Mouse (Mus musculus) central nervous system, embryonic 18 days (tissue): ENCODE measurements around the gene Baat. TPM values are rescaled to one million over a fixed set of nuclear protein-coding genes. Genes with fewer than 3 reads are reported as not detected.

Experiments
- polyA plus RNA-seq: library from polyadenylated mRNA; depleted of rRNA; stranded (reverse); fragments of >200 nt; gene quantifications from 2 replicates; pipeline ENCODE4 v1.2.3, GENCODE M21; 2012; rRNA removed

Gene Baat
- 0.09 and 0.12 TPM in 2 replicates for polyA plus RNA-seq

GRCm38 (mm10) chr4:49506386-49506785 is at the start of gene Baat:
TSS of gene Baat (minus strand) at chr4:49506557.

DNA sequence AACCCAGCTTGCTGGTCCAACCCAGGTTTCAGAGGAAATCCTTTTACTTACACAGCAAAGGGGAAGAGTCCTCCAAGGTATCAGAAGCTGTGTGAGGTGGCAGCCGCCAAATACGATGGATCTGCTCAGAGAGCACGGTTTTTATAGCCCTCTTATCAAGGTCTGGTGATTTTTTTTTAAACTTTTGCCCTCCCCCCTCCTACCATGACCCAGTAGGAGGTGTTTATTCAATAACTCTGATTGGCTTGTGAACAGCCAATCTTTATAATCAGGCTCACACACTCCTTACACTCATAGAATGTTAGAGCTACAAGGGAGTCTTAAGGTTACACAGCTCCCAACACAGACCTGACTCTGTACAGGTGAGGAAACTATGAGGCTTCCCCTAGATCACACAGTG is 43.0 kb upstream of the Baat start, which contains the start of gene Aldob:
Gene Aldob (minus strand): TSS at position 164 of the 400 bp plus-strand sequence.

DNA sequence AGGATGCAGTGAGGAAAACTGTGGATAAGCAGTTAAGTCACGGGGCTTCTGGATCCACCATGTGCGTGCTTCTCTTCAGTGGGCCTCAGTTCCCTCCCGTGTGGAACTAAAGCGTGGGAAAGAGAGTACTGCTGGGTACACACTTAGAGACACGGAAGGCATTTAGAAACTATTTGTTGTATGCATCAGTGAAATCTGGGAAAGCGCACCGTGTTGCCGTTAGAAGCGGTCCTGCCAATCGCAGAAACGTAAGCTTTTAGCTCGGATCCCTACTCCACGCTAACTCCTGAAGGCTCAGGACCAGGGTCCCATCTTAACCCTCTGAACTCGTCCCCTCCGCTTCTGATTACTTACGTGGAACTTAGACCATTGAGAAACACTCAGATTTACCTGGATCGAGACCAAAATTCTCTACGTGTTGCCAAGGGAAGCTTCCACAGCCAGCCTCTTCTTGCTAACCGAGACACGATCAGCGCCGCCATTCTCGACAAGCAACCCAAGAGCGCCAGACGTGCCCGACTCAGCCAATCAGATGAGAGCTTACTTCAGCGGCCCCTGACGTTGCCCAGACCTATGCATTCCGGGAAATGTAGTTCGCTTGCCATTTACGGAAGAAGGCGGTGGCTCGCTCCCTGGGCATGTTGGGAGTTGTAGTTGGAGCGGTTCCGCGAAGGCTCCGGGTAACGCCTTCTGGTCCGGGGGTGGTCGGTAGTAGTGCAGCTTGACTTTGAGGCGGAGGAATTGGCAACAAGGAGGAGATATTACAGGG is 14.4 kb upstream of the Baat start, which contains the start of the genes Mrpl50 and Zfp189:
Gene Mrpl50 (minus strand): TSS at position 522 of the 769 bp plus-strand sequence.
Gene Zfp189 (plus strand): TSS at position 605 of the 769 bp plus-strand sequence.

DNA sequence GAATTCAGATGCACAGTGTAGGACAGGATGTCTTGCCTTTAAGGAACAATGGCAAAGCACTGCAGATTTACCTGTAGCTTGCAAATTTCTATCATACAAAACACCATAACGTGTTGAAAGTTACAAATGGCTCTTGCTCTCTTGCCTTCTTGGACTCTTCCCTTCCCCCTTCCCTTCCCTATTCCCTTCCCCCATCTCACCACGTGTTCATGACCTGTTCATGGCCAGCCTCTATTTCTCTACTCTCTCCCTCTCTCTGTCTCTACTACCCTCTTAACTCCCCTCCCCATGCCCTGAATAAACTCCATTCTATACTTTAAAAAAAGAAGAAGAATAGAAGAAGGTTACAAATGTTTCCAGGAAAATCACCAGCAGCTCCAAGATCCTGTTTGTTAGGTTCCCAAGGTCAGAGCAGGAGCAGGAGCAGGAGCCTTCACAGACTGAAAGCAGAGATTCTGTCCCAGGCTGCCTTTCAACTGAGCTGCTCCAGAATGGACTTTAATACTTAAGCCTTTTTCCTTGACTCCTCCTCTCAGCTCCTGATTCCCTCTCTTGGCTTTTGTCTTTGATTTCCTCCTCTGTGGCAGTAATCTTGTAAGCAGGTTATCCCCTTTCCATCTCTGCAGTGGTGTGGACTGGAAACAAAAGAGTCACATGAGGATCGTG is 32.8 kb downstream of the Baat start, which contains the start of gene Acnat1:
Gene Acnat1 (minus strand): TSS at position 478 of the 666 bp plus-strand sequence.

Other genes starting within 250 kb of the Baat start
- 0.09 TPM in 1 of 2 replicates, not detected in the other for gene Acnat2, start 98.4 kb downstream of the Baat start, polyA plus RNA-seq
- gene Acnat1, start 32.6 kb downstream of the Baat start, polyA plus RNA-seq = 0.05 and 0.12 TPM in 2 replicates
- 26.1 and 27.6 TPM in 2 replicates for gene Mrpl50, start 14.5 kb upstream of the Baat start, polyA plus RNA-seq
- 6.7 and 6.9 TPM in 2 replicates for gene Zfp189, start 14.6 kb upstream of the Baat start, polyA plus RNA-seq
- 1.4 and 2.0 TPM in 2 replicates for gene Aldob, start 43.0 kb upstream of the Baat start, polyA plus RNA-seq
- 83.6 and 89.8 TPM in 2 replicates for gene Tmem246, start 91.3 kb upstream of the Baat start, polyA plus RNA-seq
- gene Rnf20, start 125.4 kb upstream of the Baat start, polyA plus RNA-seq = 63.5 and 64.4 TPM in 2 replicates
- 0.32 and 0.35 TPM in 2 replicates for gene Ppp3r2, start 175.5 kb upstream of the Baat start, polyA plus RNA-seq